ENCODE assay signal across 8 mouse cellular contexts in genomic region chr11:116368116-116368515, GRCm38 (mm10). TPM values are rescaled to one million over a fixed set of nuclear protein-coding genes. Genes with fewer than 3 reads are reported as not detected.
DNase-seq lines count a peak whose midpoint lies in the region; ATAC-seq lines count a peak whose summit lies in the region.
"Had no signal": no experiment of that assay in that cellular context is flagged by ENCODE, and none has a peak within 500 bp of the region (broad histone marks: within the 10 kb centered on the region; RNA-seq: fewer than 3 reads in every experiment).

No protein-coding gene starts in this region.

- ATAC-seq in forebrain, embryonic 12.5 days (ENCODE audit: low FRiP score) = peak; percentile 57; the same call in 1 of the 2 replicates
- peak; percentile 89 for ATAC-seq in megakaryocyte-erythroid progenitor cell, adult 5-6 weeks (replicated peaks; ENCODE audit: low FRiP score, low TSS enrichment, poor library complexity, severe bottlenecking)

- WGBS in forebrain, embryonic 12.5 days = 21% methylated on average over 9 of the region's 9 CpGs

- peak; percentile 80 for DNase-seq in NIH3T3 (ENCODE audit: low read depth)
- DNase-seq in brain, embryonic 18.5 days (ENCODE audit: low read depth, low spot score) = peak; percentile 26
- DNase-seq in heart, postnatal 36 days = peak; percentile 69 to 83
- DNase-seq in layer of hippocampus, postnatal 25 days (ENCODE audit: extremely low spot score in 1 of 2, low spot score in 1 of 2) = peak; percentile 36 to 90
- DNase-seq in spleen, adult 12 weeks (ENCODE audit: low spot score) = peak; percentile 64

- H3K27me3 ChIP-seq in forebrain, embryonic 12.5 days = no peaks in the 10 kb centered on the region
- H3K27me3 ChIP-seq: stomach, embryonic 15.5 days had no signal

- no peaks in the 10 kb centered on the region; the same call in 1 of the 2 replicates for H3K36me3 ChIP-seq in forebrain, embryonic 12.5 days (replicated peaks)
- H3K36me3 ChIP-seq: stomach, embryonic 15.5 days had no signal

- no peaks in the 10 kb centered on the region for H3K9me3 ChIP-seq in forebrain, embryonic 12.5 days
- H3K9me3 ChIP-seq: stomach, embryonic 15.5 days had no signal

- H3K9ac ChIP-seq in forebrain, embryonic 12.5 days = no peak overlapping the region
- H3K9ac ChIP-seq: stomach, embryonic 15.5 days had no signal

- no peak overlapping the region for H3K4me3 ChIP-seq in forebrain, embryonic 12.5 days (replicated peaks)
- H3K4me3 ChIP-seq: stomach, embryonic 15.5 days had no signal

- intact Hi-C loops in heart, postnatal 36 days (cut with DNase I) = loop anchor here (1.0 kb wide), 1 partner anchor 49 kb away; no protein-coding TSS in a partner anchor

- H3K4me2 ChIP-seq in forebrain, embryonic 12.5 days = no peak overlapping the region
- H3K4me2 ChIP-seq: stomach, embryonic 15.5 days had no signal

- no peak overlapping the region for H3K27ac ChIP-seq in forebrain, embryonic 12.5 days
- H3K27ac ChIP-seq: stomach, embryonic 15.5 days had no signal

- H3K4me1 ChIP-seq in forebrain, embryonic 12.5 days = no peaks in the 10 kb centered on the region

RNA-seq across cellular contexts. Expression of gene Foxj1, which starts 32.9 kb away (rescaled TPM):
- 10.3 and 14.3 TPM in 2 replicates for polyA plus RNA-seq in forebrain, embryonic 12.5 days (2016; fragmentation: Nextera tagmentation; extraction: Ambion mirVana)
- total RNA-seq in heart, postnatal 36 days (2021) = not detected
- 1 to 10 TPM; 5.4 to 7.1 TPM for total RNA-seq in layer of hippocampus, postnatal 25 days (2021)
- 0.26 TPM in 1 of 2 replicates, not detected in the other for total RNA-seq in megakaryocyte-erythroid progenitor cell, adult 5-6 weeks (2014; fragmentation: Nextera tagmentation)
- not detected in 2 replicates for total RNA-seq in megakaryocyte-erythroid progenitor cell, adult 5-6 weeks (2017)

RNA-seq across cellular contexts. Expression of gene Rnf157, which starts 44.7 kb away (rescaled TPM):
- 23.3 and 36.8 TPM in 2 replicates for polyA plus RNA-seq in forebrain, embryonic 12.5 days (2016; fragmentation: Nextera tagmentation; extraction: Ambion mirVana)
- 1 to 10 TPM; 5.8 to 6.1 TPM for total RNA-seq in heart, postnatal 36 days (2021)
- total RNA-seq in layer of hippocampus, postnatal 25 days (2021) = 100 to 1,000 TPM; 241 to 258 TPM
- 8.1 and 12.1 TPM in 2 replicates for total RNA-seq in megakaryocyte-erythroid progenitor cell, adult 5-6 weeks (2014; fragmentation: Nextera tagmentation)
- total RNA-seq in megakaryocyte-erythroid progenitor cell, adult 5-6 weeks (2017) = 2.7 and 11.3 TPM in 2 replicates

Comparison
In these comparisons a context has a peak if more than half of its experiments do, and no peak if none do; other contexts are left out.
1. DNase-seq: peak in every context shown above with its lines; median percentile 80 in NIH3T3; 76 in heart, postnatal 36 days; 64 in spleen, adult 12 weeks; 63 in layer of hippocampus, postnatal 25 days; 26 in brain, embryonic 18.5 days.
2. RNA of gene Foxj1, which starts 32.9 kb away (total RNA-seq): 5.4 to 7.1 TPM in layer of hippocampus, postnatal 25 days; 0.26 TPM in megakaryocyte-erythroid progenitor cell, adult 5-6 weeks and not detected in heart, postnatal 36 days; every median in the first group is over 4 times any median in the second.
3. RNA of gene Rnf157, which starts 44.7 kb away (total RNA-seq): 241 to 258 TPM in layer of hippocampus, postnatal 25 days; 2.7 to 12.1 TPM in megakaryocyte-erythroid progenitor cell, adult 5-6 weeks and 5.8 to 6.1 TPM in heart, postnatal 36 days; every median in the first group is over 10 times any median in the second.